Mouse (Mus musculus) layer of hippocampus, postnatal 36 days (tissue): ENCODE measurements around the gene Rbpjl. TPM values are rescaled to one million over a fixed set of nuclear protein-coding genes. Genes with fewer than 3 reads are reported as not detected.

Source experiments
- DNase-seq, 2 experiments: peaks; one replicate each; pipeline ENCODE4 v3.0.0; 2022
- total RNA-seq, 2 experiments: library from RNA; stranded (reverse); gene quantifications; 2 replicates each; pipeline ENCODE4 v1.2.3; 2021

Rbpjl gene
- total RNA-seq, 2 experiments from 2014 or later: 0.35 to 0.46 TPM

DNA sequence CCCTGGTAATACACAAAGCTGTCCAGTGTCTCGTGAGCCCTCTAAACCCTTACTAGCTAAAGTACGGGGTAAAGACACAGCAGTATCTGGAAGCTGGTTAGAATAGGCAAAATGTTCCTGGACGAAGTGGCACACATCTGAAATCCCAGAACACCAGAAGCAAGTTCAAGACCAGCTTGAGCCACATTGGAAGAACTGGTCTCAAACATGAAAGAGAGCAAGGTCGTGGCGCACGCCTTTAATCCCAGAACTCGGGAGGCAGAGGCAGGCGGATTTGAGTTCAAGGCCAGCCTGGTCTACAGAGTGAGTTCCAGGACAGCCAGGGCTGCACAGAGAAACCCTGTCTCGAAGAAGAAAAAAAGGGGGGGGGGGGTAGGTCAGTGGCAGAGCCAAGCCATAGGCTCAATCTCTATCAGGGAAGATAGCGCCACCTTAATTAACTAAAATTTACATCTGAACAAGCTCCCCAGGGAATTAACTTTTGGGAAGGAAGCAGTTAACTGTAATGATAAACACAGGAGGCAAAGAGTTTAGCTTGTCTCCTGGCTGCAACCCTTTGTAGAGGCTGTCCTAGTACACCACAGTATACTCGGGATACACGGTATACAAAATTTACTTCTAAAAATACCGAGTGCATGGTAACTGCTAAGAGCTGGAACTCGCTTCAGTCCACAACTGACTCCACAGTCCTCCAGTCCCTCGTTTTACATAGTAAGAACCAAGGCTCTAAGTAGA lies 27.1 kb downstream of the Rbpjl start:
- no peak for DNase-seq

DNA sequence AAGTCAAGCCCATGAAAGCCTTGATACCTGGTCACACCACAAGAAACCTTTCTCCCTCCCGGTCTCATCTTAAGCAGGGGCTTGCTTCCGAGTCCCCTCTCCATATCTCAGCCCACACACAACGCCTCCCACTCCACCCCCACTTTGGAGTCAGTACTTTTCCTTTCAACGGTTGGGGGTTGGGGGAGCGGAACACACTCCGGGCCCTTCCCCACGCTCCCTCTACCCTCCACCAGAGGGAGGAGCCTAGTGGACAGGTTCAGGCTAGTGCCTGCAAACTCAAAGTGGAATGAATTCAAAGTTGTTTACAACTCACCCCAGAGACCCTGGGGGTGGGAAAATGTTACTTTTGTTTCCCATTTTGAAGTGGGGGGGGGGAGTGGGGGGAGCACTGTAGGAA lies 27.8 kb downstream of the Rbpjl start:
- DNase-seq: no peak

DNA sequence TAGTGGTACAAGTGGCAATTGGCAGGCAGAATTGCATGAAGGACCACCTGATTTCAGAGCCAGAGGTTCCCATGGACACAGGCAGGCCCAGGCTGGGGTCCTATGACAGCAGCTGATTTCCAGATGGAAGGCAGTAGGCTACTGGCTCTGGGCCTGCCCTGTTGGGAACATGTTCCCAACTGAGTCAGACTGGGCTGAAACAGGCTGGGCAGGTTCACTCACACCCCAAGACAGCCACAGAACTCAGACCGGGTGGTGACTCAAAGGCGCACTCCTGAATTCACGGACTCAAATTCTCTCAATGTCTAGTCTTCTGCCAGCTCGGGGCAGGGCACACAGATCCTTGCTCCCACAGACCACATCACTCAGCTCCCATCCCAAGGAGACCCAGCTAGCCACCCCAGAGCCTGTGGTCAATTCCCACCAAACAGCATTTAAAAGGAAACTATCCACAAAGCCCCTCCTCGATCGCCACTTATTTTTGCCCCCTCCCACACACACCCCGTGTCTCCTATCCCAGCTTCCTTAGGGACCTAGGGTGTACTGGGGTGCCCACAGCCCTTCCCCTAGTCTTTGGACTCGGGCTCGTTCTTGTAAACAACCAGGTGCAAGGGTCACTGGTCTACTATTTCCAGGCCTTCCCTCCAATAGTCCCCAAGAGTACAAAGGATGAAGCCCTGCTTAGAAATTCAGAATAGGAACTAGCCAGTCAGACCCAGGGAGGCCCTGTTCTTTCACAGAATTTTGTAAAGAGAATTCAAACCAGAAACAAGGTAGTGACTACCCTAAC lies 28.9 kb downstream of the Rbpjl start:
- DNase-seq: no peak

DNA sequence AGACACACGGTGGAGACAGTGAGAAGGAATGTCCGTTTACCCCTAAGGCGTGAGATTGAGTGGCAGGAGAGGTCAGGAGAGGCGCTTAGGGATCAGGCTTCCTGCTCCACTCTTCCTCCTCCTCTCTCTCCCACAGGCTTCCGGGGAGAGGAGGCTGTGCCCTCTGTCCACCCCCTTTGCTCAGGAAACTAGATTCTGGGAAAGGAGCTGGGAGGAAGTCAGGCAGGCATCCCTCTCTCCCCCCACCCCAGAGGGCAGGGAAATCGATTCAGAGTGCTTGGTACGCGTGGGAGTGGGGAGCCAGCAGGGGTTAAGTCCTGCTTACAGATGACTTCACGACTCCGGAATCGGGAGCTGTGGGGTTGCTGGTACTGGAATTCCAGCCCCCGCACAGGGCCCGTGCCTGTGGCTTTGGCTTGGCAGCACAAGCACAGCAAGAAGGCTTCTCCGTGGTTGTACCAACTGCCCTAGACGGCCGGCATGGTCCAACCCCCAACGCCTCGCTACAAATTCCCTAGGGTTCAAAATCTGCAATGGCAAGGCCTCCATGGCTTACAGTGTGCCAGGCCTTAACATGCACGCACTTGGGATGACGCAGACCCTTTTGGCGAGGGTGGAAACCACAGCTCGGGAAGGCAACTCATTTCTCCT lies 29.7 kb downstream of the Rbpjl start:
- no peak for DNase-seq

DNA sequence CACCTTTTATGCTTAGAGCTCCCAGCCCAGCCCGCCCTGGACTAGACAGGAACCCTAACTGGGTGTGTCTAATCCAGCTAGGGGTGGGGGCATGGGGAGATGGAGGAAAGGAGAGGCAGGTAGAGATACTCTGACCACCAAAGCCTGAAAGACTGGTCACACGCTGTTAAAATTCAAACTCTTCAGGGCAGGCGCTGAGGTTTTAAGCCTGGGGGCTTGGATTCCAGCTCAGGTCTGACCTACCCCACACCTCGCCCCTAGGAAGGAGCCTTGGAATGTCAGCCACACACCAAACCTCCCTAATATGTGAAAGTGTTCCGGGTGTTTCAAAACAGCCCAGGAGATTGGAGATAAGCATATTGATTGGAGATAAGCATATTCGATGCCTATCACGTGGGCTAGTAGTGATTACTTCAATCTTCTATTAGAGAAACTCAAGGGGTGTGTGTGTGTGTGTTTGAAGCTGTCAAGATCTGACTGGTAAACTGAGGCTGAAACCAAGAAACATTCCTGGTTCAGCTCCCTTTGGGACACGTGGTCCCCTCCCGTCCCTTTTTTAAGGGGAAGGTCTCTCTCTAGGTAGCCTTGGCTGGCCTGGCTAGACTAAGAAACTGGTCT lies 30.4 kb downstream of the Rbpjl start:
- no peak for DNase-seq

DNA sequence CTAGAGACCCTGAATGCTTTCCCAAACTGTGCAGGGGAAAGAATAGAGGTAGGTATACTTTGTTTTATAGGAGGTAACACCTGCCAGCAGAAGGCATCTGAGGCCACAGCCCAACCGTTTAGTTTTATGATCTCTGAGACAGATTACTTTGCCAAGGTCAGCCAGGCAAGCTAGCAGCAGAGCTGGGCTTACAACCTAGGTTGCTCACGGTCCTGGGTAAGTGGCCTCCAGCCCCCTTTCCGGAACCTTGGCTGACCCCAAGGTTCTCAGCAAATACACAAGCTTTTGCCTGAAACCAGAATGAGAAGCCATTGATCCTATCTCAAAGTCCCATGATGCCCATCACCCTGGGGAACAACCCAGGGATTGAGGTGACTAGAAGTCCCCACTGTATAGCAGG lies 31.7 kb downstream of the Rbpjl start:
- DNase-seq: no peak

DNA sequence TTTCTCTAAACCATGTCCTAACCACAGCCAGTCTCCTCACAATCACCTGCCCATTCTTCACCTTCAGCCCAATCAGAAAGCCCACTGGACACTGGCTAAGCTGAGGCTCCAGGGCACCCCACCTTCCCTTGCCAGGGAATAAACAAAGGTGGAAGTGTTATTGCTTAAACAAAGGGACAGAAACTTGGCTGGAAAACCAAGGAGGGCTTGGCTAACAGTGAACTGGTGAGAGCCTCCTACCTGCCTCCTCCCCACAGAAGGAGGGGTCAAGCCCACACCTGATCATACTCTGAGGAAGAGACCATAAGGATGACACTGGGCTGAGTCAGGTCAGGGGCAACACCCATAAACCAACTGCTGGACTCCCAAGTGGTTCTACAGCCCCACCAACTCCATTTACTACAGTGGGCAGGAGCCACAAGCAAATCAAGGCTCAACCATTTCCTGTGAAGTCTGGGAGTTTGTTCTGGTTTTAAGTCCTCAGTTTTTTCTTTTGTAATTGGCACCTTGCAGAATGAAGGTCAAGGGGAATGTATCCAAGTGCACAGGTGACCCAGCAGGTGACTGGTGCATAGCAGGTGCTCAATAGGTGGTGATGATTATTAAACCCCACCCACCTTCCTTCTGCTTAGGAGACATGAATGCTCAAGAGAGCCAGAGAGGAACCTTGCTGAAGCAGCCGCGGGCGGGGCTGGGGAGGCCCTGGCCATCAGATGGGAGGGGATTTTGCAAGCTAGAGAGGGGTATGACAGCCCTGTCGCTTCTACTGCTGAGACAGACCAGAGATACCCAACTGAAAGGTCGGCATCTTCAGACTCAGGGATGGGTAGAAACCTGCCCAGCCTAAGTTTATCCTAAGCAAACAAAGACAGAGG lies 32.5 kb downstream of the Rbpjl start:
- DNase-seq: no peak

DNA sequence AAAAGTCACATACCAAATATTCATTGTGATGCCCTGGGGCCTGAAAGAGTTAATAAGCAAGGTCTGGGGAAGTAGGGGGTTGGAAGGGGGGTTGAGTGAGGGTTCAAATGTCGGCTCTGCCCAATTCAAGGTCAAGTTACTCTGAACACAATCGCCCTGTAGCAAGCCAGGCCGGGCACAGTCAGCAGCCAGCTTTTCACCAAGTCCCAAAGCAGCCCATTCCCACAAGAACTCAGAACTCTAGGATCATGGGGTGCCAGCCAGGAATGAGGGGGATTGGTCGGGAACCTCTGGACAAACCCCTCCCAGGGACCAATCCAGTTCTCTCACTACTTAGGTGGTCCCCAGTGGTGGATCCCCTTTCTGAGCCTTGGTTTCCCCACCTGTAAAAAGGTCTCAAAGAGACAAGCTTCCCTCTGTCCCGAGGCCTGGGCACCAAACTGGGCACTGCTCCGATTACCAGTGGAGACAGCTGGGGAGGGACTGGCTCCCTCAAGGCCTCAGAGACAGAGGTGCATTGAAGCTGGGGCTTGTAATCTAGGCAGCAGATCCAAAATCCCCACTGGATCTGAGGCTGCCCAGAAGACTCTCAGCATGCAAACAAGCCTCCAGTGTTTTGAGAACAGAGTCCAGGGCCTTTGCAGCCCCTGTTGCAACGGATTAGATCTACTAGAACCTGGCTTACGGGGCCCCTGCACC lies 33.4 kb downstream of the Rbpjl start:
- peak; percentile 50 to 55 for DNase-seq

DNA sequence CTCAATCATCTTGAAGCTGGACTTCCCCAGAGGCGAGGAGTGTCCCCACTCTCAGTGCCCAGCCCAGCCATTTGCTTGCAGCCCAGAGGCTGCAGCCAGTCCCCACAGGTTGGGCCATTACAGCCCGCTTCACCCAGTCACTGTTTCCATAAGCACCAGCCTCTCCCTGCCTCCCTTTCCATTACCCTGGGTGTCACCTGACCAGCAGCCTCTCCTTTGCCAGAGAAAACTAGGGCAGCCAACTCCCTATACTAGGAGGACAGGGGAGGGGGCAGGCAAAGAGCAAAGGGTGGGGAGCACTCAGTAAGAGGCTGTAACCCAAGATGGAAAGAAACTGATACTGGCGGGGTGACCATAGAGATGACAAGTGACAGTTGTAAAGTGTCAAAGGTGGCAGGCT lies 34.0 kb downstream of the Rbpjl start:
- no peak for DNase-seq

DNA sequence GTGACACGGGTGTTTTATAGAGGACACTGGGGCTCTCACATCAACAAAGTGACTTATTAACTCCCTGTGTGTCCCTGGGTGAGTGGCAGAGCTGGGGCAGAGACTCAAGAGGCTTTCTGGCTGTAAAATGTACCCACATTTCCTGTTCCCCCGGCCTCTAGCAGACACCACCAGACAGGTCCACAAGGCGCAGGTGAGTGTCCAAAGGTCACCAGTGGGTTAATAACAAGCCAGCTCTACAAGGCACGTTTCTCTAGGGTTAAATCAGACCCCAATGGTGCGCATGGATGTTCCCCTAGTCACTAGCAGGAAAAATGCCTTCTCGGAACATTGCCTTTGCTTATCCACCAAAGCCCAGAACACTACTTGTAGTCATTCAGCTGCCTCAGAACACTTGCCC lies 34.8 kb downstream of the Rbpjl start:
- no peak for DNase-seq

DNA sequence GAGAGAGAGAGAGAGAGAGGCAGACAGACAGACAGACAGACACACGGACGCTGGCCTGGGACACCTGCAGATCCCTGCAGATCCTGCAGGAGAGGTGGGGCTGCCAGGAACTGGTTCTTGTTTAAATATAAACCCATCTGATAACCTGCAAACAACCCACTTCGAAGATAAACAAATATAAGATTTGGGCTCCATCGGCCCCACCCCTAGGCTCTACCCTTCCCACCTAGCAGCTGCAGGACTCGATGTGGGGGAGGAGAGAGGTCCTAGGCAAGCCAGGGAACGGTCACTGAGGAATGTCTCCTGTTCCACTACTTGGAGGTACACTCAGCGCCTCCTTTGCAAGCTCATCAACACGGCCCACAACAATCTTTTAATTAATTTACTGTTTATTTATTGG lies 35.3 kb downstream of the Rbpjl start:
- DNase-seq: no peak

DNA sequence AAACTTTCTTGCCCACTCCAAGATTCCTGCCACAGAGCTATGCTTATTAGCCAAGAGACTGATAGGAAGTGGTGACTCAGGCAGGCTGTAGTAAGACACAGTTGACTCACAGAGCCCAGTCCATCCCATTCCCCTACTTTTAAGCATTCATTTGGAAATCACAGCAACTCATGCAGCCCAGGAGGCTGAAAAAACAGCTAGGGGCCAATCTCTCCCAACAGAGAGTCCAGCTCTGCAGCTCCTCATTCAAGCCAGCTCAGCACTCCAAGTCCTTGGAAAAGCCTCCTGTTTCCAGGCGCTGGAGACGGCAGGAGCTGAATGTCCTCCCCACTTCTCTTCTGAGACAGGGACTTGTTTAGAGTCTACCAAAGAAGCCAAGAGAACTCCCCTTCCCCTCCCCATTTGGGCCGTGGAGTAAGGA lies 36.1 kb downstream of the Rbpjl start:
- peak; percentile 58 to 64 for DNase-seq

DNA sequence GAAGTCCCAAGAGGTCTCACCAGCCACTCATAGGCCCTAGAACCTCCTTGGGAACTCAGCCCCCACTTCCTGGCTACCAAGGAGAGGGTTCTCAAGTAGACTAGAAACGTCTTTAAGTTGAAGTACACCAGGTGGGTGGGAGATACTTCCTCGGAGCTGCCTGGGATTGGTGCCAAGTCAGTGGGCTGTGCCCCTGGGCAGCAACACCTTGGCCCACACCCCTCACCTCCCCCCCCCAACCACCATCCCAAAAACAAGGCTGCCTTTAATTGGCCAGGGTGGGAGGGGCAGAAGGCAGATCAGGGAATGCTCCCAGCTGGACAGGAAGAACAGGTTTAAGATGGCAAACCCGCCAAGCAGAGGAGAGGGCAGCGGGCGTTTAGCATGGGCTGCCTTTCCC lies 37.4 kb downstream of the Rbpjl start:
- no peak for DNase-seq

DNA sequence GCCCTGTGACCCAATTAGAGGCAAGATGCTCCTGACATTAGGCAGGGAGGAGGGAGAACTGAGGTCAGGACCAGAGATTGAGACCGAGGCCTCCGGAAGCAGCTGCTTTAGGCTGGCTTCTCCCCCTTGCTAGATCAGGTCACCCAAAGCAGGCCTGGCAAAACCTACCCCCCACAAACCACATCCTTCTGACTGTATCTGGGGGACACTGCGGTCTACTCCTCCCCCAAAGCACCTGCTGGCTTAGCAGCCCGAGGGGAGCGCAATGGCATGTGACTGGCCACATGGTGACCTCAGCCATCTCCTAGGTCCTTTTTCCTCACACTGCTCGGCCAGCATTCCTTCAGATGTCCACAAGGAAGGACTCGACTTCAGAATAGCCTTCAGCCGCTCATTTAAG lies 38.2 kb downstream of the Rbpjl start:
- DNase-seq: no peak

DNA sequence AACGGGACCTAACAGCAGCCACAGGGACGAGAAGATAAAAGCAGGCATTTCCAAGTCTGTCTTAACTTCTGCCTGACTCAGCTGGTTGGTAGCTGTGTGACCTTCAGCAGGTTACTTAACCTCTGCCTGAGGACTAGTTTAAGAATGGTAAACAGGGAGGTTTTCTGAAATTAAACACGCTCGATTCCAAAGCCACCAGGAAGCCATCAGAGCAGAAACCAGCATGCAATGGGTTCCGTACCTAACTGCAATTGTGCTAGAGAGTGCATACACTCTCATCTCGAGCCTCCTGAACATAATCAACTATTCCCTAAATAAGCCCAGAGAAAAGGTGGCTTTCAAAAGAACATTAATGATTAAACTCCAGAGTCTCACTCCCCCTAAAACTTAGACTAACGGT lies 38.8 kb downstream of the Rbpjl start:
- DNase-seq: no peak

DNA sequence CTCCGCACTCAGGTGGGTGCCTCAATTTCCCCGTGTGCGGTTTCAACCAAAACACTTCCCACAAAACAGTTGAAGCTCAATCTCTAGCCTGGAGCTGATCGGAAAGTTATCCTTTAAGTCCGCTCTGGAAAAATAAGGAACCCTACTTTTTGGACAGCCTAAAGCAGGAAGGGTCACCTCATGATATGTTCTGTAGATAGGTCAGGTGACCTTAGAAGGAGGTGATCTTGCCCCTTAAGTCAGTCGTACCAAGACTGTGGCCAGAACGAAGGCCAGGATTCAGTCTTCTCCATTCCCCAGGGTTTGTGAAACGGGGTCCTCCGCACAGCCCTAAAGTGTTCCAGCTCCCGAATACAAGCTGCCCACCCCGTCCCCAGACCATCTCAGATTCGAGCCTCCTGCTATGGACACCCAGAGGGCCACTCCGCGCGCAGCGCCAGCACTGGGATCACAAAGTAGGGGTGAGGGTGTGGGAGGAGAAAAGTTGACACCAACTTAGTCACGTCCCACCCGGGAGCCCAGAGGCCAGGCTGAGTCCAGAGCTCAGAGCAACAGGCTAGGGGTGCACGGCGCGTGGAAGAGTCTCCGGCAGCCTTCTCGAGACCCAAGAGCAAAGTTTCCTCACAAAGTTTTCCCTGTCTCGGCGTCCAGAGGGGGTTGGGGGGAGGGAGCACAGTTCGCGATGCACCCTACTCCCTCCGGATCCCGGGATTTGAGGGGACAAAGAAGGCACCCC lies 39.5 kb downstream of the Rbpjl start:
- no peak for DNase-seq

DNA sequence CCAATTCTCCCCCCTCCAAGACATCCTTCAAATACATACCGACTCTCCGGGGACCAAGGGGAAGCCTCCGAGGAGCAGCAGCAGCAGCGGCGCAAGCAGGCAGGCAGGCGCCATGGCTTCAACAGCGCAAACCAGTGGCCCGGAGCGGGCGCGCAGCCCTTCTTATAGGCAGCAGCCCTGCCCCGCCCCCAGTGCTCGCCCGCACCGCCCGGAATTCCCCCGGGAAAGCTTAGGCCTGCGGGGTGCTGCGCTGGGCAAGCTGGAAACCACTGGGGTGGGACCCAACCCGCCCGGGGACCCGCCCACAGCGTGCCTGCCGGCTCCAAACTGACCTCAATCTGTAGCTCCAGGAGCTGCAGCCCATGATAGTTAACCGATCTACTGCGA lies 40.1 kb downstream of the Rbpjl start:
- peak; percentile 74 to 75 for DNase-seq

DNA sequence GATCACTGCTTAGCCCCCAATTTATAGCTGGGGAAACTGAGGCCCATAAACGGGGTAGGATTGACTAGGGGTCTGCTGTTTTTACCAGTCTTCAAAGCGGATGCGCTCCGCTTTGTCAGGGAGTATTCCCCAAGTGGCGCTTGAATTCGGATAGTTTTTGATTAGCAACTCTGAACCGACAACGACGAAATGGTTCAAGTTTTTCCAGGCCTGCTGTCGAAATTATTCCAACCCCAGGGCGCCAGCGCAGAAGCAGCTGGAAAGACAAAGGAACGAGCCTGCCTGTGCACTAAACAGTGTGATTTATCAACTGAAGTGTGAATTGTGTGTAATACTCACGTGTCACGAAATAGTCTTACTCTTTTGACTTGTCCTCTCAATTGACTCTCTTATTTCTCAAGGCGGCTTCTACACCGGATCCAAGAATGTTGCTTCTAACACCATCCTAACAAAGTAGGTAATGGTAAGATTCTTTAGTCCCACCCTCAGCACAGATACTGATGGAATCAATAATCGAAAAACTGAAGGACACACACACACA lies 40.6 kb downstream of the Rbpjl start, which contains the start of gene Sdc4:
Sdc4 (minus strand) TSS at position 428 of the 541 bp plus-strand sequence.
- no peak for DNase-seq

DNA sequence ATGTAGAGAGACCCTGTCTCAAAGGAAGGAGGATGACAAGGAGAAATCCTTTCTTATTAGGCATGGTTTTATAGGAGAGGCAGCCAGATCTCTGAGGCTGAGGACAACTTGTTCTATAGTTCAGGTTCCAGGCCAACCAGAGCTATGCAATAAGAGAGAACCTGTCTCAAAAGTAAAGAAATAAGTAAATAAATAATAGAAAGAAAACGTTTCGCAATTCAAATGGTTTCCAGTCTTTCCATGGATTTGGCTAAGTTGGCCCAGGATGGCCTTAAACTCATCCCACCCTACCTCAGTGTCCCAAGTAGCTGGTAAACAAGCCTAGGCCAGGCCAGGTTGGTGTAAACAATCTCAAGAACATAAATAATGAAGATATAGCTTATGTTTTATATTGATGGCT lies 41.8 kb downstream of the Rbpjl start:
- DNase-seq: no peak

DNA sequence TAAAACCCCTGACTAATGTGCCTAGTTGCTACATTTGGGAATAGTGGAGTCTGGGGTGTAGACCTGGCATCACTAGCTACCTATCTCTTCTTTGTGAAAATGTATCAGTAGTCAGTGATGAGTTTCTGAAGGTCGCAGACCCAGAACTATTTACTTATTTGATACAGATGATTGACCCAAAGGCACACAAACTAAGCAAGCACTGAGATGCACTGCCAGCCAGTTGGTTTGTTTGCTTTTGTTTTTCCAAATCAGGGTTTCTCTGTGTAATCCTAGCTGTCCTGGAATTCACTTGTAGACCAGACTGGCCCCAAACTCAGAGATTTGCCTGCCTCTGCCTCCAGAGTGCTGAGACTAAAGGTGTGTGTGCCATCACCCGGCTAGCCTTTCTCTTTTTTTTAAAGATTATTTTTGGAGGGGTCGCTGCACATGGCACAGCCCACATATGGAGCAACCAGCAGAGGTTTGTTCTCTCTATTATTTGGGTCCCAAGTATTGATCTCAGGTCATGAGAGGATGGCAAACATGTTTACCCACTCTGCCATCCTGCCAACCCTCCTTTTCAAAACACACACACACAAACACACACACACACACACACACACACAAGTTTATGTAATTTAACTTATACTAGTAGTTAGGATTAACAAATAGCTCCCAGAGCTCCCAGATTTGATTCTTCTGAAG lies 42.6 kb downstream of the Rbpjl start:
- no peak for DNase-seq
